Mouse (Mus musculus): Measurements from ENCODE around the gene Btbd18.

- TF ChIP-seq POLR2A (IDR thresholded peaks at IDR 0.05; ENCODE audit: borderline replicate concordance, control insufficient read depth, low read depth, low read length) (no peak), CTCF (IDR thresholded peaks at IDR 0.05; ENCODE audit: control insufficient read depth, insufficient read depth, low read length) (no peak)
Measured at GRCm38 (mm10) chr2:84637452-84638165, 21.3 kb upstream of the Btbd18 start.

Data from bone marrow, adult 2 months (tissue).